Mouse (Mus musculus): Measurements from ENCODE around the gene Serbp1. TPM values are rescaled to one million over a fixed set of nuclear protein-coding genes. Genes with fewer than 3 reads are reported as not detected.
A peak's percentile ranks its signal among the peaks of the same experiment; 100 is the strongest.

The Serbp1 gene
- total and polyA plus RNA-seq, 3 experiments: 53.6 to 227 (median 196) TPM

GRCm38 (mm10) chr6:67200715-67201322, 37.2 kb upstream of the Serbp1 start:
- 41% methylated on average over 5 of the region's 5 CpGs for WGBS
- Histone ChIP-seq H3K4me1 (ENCODE audit: control insufficient read depth, insufficient read depth, low read length) (no peaks in the 10 kb centered on the region), H3K27ac (no peak overlapping the region), H3K27me3 (ENCODE audit: control insufficient read depth, insufficient read depth, low read length) (0 out of 2 replicates have a peak, but pooled peaks cover 3% of the 10 kb centered on the region), H3K36me3 (ENCODE audit: control insufficient read depth, insufficient read depth, low read length) (no peaks in the 10 kb centered on the region), H3K79me2 (replicated peaks; ENCODE audit: control insufficient read depth, insufficient read depth, low read length) (no peaks in the 10 kb centered on the region), H3K4me3 (no peak overlapping the region), H3K9ac (ENCODE audit: low read depth, low read length) (no peak overlapping the region)
- TF ChIP-seq EP300 (IDR thresholded peaks at IDR 0.05; ENCODE audit: insufficient read depth, low read depth, low read length) (no peak), CTCF (IDR thresholded peaks at IDR 0.05) (no peak), POLR2A (IDR thresholded peaks at IDR 0.05; ENCODE audit: insufficient read depth, low read depth, low read length) (no peak)
- intact Hi-C loops (cut with DNase I): no loop called here
- DNase-seq: peak; percentile 25 to 33

GRCm38 (mm10) chr6:67205081-67206037, 32.6 kb upstream of the Serbp1 start:
- Histone ChIP-seq H3K9ac (ENCODE audit: low read depth, low read length) (no peak overlapping the region), H3K27ac (no peak overlapping the region), H3K4me1 (ENCODE audit: control insufficient read depth, insufficient read depth, low read length) (no peaks in the 10 kb centered on the region), H3K36me3 (ENCODE audit: control insufficient read depth, insufficient read depth, low read length) (no peaks in the 10 kb centered on the region), H3K4me3 (no peak overlapping the region), H3K27me3 (ENCODE audit: control insufficient read depth, insufficient read depth, low read length) (0 out of 2 replicates have a peak, but pooled peaks cover 3% of the 10 kb centered on the region), H3K79me2 (replicated peaks; ENCODE audit: control insufficient read depth, insufficient read depth, low read length) (no peaks in the 10 kb centered on the region)
- 74% methylated on average over 35 of the region's 35 CpGs for WGBS
- no peak for TF ChIP-seq EP300 (IDR thresholded peaks at IDR 0.05; ENCODE audit: insufficient read depth, low read depth, low read length)
- TF ChIP-seq CTCF (IDR thresholded peaks at IDR 0.05): no peak
- TF ChIP-seq POLR2A (IDR thresholded peaks at IDR 0.05; ENCODE audit: insufficient read depth, low read depth, low read length): no peak
- intact Hi-C loops (cut with DNase I): no loop called here
- no peak for DNase-seq

GRCm38 (mm10) chr6:67212362-67212761, 25.6 kb upstream of the Serbp1 start:
- H3K4me1 ChIP-seq (ENCODE audit: control insufficient read depth, insufficient read depth, low read length): no peaks in the 10 kb centered on the region
- no peaks in the 10 kb centered on the region for H3K27me3 ChIP-seq (ENCODE audit: control insufficient read depth, insufficient read depth, low read length)
- H3K79me2 ChIP-seq (replicated peaks; ENCODE audit: control insufficient read depth, insufficient read depth, low read length): no peaks in the 10 kb centered on the region
- no peak for DNase-seq
- no peak overlapping the region for H3K9ac ChIP-seq (ENCODE audit: low read depth, low read length)
- intact Hi-C loops (cut with DNase I): no loop called here
- H3K4me3 ChIP-seq: no peak overlapping the region
- no peaks in the 10 kb centered on the region for H3K36me3 ChIP-seq (ENCODE audit: control insufficient read depth, insufficient read depth, low read length)
- TF ChIP-seq POLR2A (IDR thresholded peaks at IDR 0.05; ENCODE audit: insufficient read depth, low read depth, low read length) (no peak), EP300 (IDR thresholded peaks at IDR 0.05; ENCODE audit: insufficient read depth, low read depth, low read length) (no peak), CTCF (IDR thresholded peaks at IDR 0.05) (no peak)
- 87% methylated on average over 1 of the region's 1 CpGs for WGBS
- no peak overlapping the region for H3K27ac ChIP-seq

- no peak for DNase-seq
- TF ChIP-seq EP300 (IDR thresholded peaks at IDR 0.05; ENCODE audit: insufficient read depth, low read depth, low read length): no peak
- TF ChIP-seq POLR2A (IDR thresholded peaks at IDR 0.05; ENCODE audit: insufficient read depth, low read depth, low read length): no peak
- no peak for TF ChIP-seq CTCF (IDR thresholded peaks at IDR 0.05)
- H3K27me3 ChIP-seq (ENCODE audit: control insufficient read depth, insufficient read depth, low read length): no peaks in the 10 kb centered on the region
- H3K4me3 ChIP-seq: no peak overlapping the region
- no peaks in the 10 kb centered on the region for H3K4me1 ChIP-seq (ENCODE audit: control insufficient read depth, insufficient read depth, low read length)
- H3K36me3 ChIP-seq (ENCODE audit: control insufficient read depth, insufficient read depth, low read length): no peaks in the 10 kb centered on the region
- intact Hi-C loops (cut with DNase I): no loop called here
- H3K27ac ChIP-seq: no peak overlapping the region
- WGBS: 83% methylated on average over 4 of the region's 4 CpGs
- no peak overlapping the region for H3K9ac ChIP-seq (ENCODE audit: low read depth, low read length)
- H3K79me2 ChIP-seq (replicated peaks; ENCODE audit: control insufficient read depth, insufficient read depth, low read length): no peaks in the 10 kb centered on the region
Measured at GRCm38 (mm10) chr6:67213429-67214098, 24.4 kb upstream of the Serbp1 start.

DNA sequence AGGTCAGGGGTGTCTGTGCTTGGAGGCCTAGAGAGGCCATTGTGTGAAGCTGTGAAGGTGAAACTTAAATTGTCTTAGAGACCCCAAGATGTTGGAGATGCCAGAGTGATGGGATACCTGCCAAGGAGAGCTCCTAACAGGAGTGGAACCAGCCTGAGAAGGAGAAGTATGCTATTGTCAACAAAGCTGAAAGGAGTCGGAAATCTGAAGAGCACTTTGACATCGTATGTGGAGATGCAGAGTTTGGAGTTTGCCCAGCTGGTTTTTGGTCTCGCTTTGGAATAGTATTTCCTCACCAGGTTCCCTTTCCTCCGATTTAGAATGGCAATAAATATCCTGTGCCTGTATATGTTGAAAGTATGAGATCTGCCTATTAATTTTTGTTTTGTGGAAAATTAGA, 20.6 kb upstream of the Serbp1 start:
- Histone ChIP-seq H3K9ac (ENCODE audit: low read depth, low read length) (no peak overlapping the region), H3K27ac (no peak overlapping the region), H3K79me2 (replicated peaks; ENCODE audit: control insufficient read depth, insufficient read depth, low read length) (no peaks in the 10 kb centered on the region), H3K4me3 (no peak overlapping the region), H3K27me3 (ENCODE audit: control insufficient read depth, insufficient read depth, low read length) (no peaks in the 10 kb centered on the region), H3K4me1 (ENCODE audit: control insufficient read depth, insufficient read depth, low read length) (no peaks in the 10 kb centered on the region), H3K36me3 (ENCODE audit: control insufficient read depth, insufficient read depth, low read length) (no peaks in the 10 kb centered on the region)
- intact Hi-C loops (cut with DNase I): no loop called here
- 83% methylated on average over 4 of the region's 4 CpGs for WGBS
- TF ChIP-seq EP300 (IDR thresholded peaks at IDR 0.05; ENCODE audit: insufficient read depth, low read depth, low read length): no peak
- TF ChIP-seq POLR2A (IDR thresholded peaks at IDR 0.05; ENCODE audit: insufficient read depth, low read depth, low read length): no peak
- TF ChIP-seq CTCF (IDR thresholded peaks at IDR 0.05): no peak
- DNase-seq: no peak

All from heart, adult 2 months (tissue).